Mouse (Mus musculus) MEL (cell line): ENCODE results near the gene Camk1g.

Experiments
- CHD2 ChIP-seq: IDR thresholded peaks from 2 replicates; pipeline ENCODE4 v1.6.1; 2011; ENCODE audit warnings: low read length, improper control_type of control experiment
- CTCF ChIP-seq, 3 experiments: IDR thresholded peaks in 2 of 3; conservative IDR thresholded peaks in 1 of 3; 2 replicates each; pipeline ENCODE4 v1.5.1; 2011 to 2012; ENCODE audit warnings: low read length in 3 of 3, low read depth in 2 of 3, mild to moderate bottlenecking in 2 of 3, improper control_type of control experiment in 1 of 3, inconsistent platforms in 1 of 3, mixed read lengths in 1 of 3, moderate library complexity in 1 of 3; ENCODE audit not compliant: control insufficient read depth in 1 of 3, insufficient read depth in 1 of 3, poor library complexity in 1 of 3, severe bottlenecking in 1 of 3
- EP300 ChIP-seq, 2 experiments: IDR thresholded peaks; 2 replicates each; pipeline ENCODE4 v1.6.1; 2011; ENCODE audit warnings: improper control_type of control experiment in 2 of 2, low read length in 2 of 2, low read depth in 1 of 2, mild to moderate bottlenecking in 1 of 2
- HCFC1 ChIP-seq: IDR thresholded peaks from 2 replicates; pipeline ENCODE4 v1.6.1; 2012; ENCODE audit warnings: low read depth, mild to moderate bottlenecking, inconsistent platforms, low read length, improper control_type of control experiment, moderate library complexity
- POLR2A ChIP-seq, 2 experiments: IDR thresholded peaks; 2 replicates each; pipeline ENCODE4 v1.6.1; 2011 to 2012; ENCODE audit warnings: low read length in 2 of 2, mild to moderate bottlenecking in 2 of 2, control low read depth in 1 of 2, improper control_type of control experiment in 1 of 2, low read depth in 1 of 2, moderate library complexity in 1 of 2; ENCODE audit not compliant: control insufficient read depth in 1 of 2, insufficient read depth in 1 of 2, poor library complexity in 1 of 2
- TCF12 ChIP-seq: IDR thresholded peaks from 2 replicates; pipeline ENCODE4 v1.6.1; 2014; ENCODE audit warnings: low read depth, mild to moderate bottlenecking, inconsistent platforms, low read length, improper control_type of control experiment, moderate library complexity

DNA sequence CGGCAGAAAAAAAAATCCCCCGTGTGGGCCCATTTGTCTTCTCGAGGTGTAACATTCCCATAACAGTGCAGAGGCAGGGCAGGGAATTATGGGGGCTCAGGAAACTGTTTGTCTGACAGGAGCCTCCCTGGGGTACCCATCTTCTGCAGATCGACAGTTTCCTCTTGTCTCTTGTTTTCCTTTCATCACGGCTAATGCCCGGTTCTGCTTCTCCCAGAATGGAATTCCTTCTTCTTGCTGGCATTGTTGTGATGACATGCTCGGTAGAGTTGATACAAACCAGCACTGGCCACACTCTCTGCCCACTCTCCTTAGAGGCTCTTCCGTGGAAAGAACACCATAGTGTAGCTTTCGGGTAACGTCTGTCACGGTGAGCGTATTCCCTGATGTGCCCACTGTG lies 19.9 kb upstream of the Camk1g start:
- TF ChIP-seq EP300 (IDR thresholded peaks at IDR 0.05; ENCODE audit: low read depth in 1 of 2, low read length in 2 of 2) (no peak), HCFC1 (no peak), POLR2A (IDR thresholded peaks at IDR 0.05; ENCODE audit: control insufficient read depth in 1 of 2, insufficient read depth in 1 of 2, low read depth in 1 of 2, low read length in 2 of 2, poor library complexity in 1 of 2) (no peak), CHD2 (no peak), CTCF (IDR thresholded peaks at IDR 0.05 in 2 of 3, conservative IDR thresholded peaks at IDR 0.05 in 1 of 3; ENCODE audit: control insufficient read depth in 1 of 3, insufficient read depth in 1 of 3, low read depth in 2 of 3, low read length in 3 of 3, poor library complexity in 1 of 3, severe bottlenecking in 1 of 3) (no peak), TCF12 (no peak)
